Mouse (Mus musculus) kidney, adult 2 months (tissue): ENCODE results near the gene Unk. TPM values are rescaled to one million over a fixed set of nuclear protein-coding genes. Genes with fewer than 3 reads are reported as not detected.
A peak's percentile ranks its signal among the peaks of the same experiment; 100 is the strongest.

Source experiments
- DNase-seq: peaks from one replicate; pipeline ENCODE4 v3.0.0; 2021
- H3K27ac ChIP-seq: fragments of 200-500 bp; 2 replicates; pipeline ENCODE4 v1.5.1; 2012; ENCODE audit warnings: low read depth, low read length, control low read depth, inconsistent platforms; ENCODE audit not compliant: insufficient read depth
- H3K27me3 ChIP-seq: fragments of 200-500 bp; replicated peaks from 2 replicates; pipeline ENCODE4 v1.6.1; 2012; ENCODE audit warnings: mild to moderate bottlenecking, moderate library complexity, low read length, inconsistent platforms; ENCODE audit not compliant: control insufficient read depth, insufficient read depth
- H3K36me3 ChIP-seq: fragments of 200-500 bp; 2 replicates; pipeline ENCODE4 v1.6.1; 2012; ENCODE audit warnings: mild to moderate bottlenecking, moderate library complexity, low read length, inconsistent platforms; ENCODE audit not compliant: control insufficient read depth, insufficient read depth
- H3K4me1 ChIP-seq: fragments of 200-500 bp; 2 replicates; pipeline ENCODE4 v1.6.1; 2011; ENCODE audit warnings: low read length; ENCODE audit not compliant: control insufficient read depth, insufficient read depth
- H3K4me3 ChIP-seq: fragments of 200-500 bp; 2 replicates; pipeline ENCODE4 v1.5.1; 2011; ENCODE audit warnings: mild to moderate bottlenecking, low read depth, low read length, control low read depth; ENCODE audit not compliant: insufficient read depth
- CTCF ChIP-seq: fragments of 200-500 bp; conservative IDR thresholded peaks from 2 replicates; pipeline ENCODE4 v1.5.1; 2011; ENCODE audit warnings: low read depth, mild to moderate bottlenecking, control low read depth, low read length, moderate library complexity, mixed read lengths; ENCODE audit not compliant: insufficient read depth, insufficient read length
- POLR2A ChIP-seq: fragments of 200-500 bp; IDR thresholded peaks from one replicate; pipeline ENCODE4 v1.6.1; 2011; ENCODE audit warnings: low read depth, low read length, control low read depth
- WGBS: fragments of 180-500 bp; shearing (Covaris S2); methylation state at CpG from one replicate; pipeline ENCODE4 v1.1.7; 2018; 5-methylcytosine and 5-hydroxymethylcytosine counted together
- polyA plus RNA-seq: library from polyadenylated mRNA; depleted of rRNA; stranded (reverse); fragments of >200 nt; gene quantifications from 2 replicates; pipeline ENCODE4 v1.2.3, GENCODE M21; 2012; rRNA removed

The Unk gene
- 22.1 and 28.1 TPM in 2 replicates for polyA plus RNA-seq

- H3K27ac ChIP-seq = peak within 1 kb of the TSS; percentile 98
- peak within 1 kb of the TSS; percentile 65 for H3K4me3 ChIP-seq
- DNase-seq = peak; percentile 99
- H3K36me3 ChIP-seq = no peaks in the 10 kb centered on the region
- under 1% methylated on average over 66 of the region's 67 CpGs for WGBS
- TF ChIP-seq CTCF = no peak
- TF ChIP-seq POLR2A = peak; percentile 80
- no peaks in the 10 kb centered on the region for H3K27me3 ChIP-seq
- peaks cover 8% of the 10 kb centered on the region; the same call in 1 of the 2 replicates for H3K4me1 ChIP-seq
Measured at GRCm38 (mm10) chr11:116030088-116030897, at the start of gene Unk. Gene Unk (plus strand): TSS chr11:116030322.

GRCm38 (mm10) chr11:115982472-115982871 lies 47.6 kb upstream of the Unk start:
- Histone ChIP-seq H3K27ac (no peak overlapping the region), H3K4me3 (no peak overlapping the region), H3K4me1 (no peaks in the 10 kb centered on the region), H3K27me3 (no peaks in the 10 kb centered on the region), H3K36me3 (no peaks in the 10 kb centered on the region)
- TF ChIP-seq CTCF = no peak
- TF ChIP-seq POLR2A = no peak
- no peak for DNase-seq
- 87% methylated on average over 15 of the region's 15 CpGs for WGBS

GRCm38 (mm10) chr11:115983291-115983690 lies 46.8 kb upstream of the Unk start:
- H3K4me1 ChIP-seq = no peaks in the 10 kb centered on the region
- DNase-seq = no peak
- no peak overlapping the region for H3K4me3 ChIP-seq
- TF ChIP-seq POLR2A (no peak), CTCF (no peak)
- H3K27me3 ChIP-seq = no peaks in the 10 kb centered on the region
- H3K36me3 ChIP-seq = no peaks in the 10 kb centered on the region
- 86% methylated on average over 8 of the region's 8 CpGs for WGBS
- no peak overlapping the region for H3K27ac ChIP-seq

GRCm38 (mm10) chr11:115989686-115990085 lies 40.4 kb upstream of the Unk start:
- Histone ChIP-seq H3K36me3 (no peaks in the 10 kb centered on the region), H3K4me1 (no peaks in the 10 kb centered on the region), H3K27ac (no peak overlapping the region), H3K4me3 (no peak overlapping the region), H3K27me3 (no peaks in the 10 kb centered on the region)
- no peak for TF ChIP-seq CTCF
- no peak for TF ChIP-seq POLR2A
- DNase-seq = no peak
- WGBS = 52% methylated on average over 15 of the region's 15 CpGs

- H3K27me3 ChIP-seq = no peaks in the 10 kb centered on the region
- no peak overlapping the region for H3K4me3 ChIP-seq
- 60% methylated on average over 4 of the region's 4 CpGs for WGBS
- H3K27ac ChIP-seq = no peak overlapping the region
- no peaks in the 10 kb centered on the region for H3K4me1 ChIP-seq
- H3K36me3 ChIP-seq = no peaks in the 10 kb centered on the region
- no peak for DNase-seq
- TF ChIP-seq CTCF (no peak), POLR2A (no peak)
Measured at GRCm38 (mm10) chr11:115992098-115992497, 38.0 kb upstream of the Unk start.

GRCm38 (mm10) chr11:115995256-115995655 lies 34.9 kb upstream of the Unk start:
- H3K4me3 ChIP-seq = no peak overlapping the region
- no peaks in the 10 kb centered on the region for H3K27me3 ChIP-seq
- 85% methylated on average over 3 of the region's 3 CpGs for WGBS
- no peak for DNase-seq
- H3K4me1 ChIP-seq = no peaks in the 10 kb centered on the region
- no peaks in the 10 kb centered on the region for H3K36me3 ChIP-seq
- no peak overlapping the region for H3K27ac ChIP-seq
- no peak for TF ChIP-seq CTCF
- TF ChIP-seq POLR2A = no peak

- 83% methylated on average over 4 of the region's 4 CpGs for WGBS
- H3K27me3 ChIP-seq = no peaks in the 10 kb centered on the region
- DNase-seq = no peak
Measured at GRCm38 (mm10) chr11:115997047-115997446, 33.1 kb upstream of the Unk start.

More at GRCm38 (mm10) chr11:115997047-115997446, 33.1 kb upstream of the Unk start:
- no peak for TF ChIP-seq CTCF
- no peak for TF ChIP-seq POLR2A
- H3K36me3 ChIP-seq = no peaks in the 10 kb centered on the region
- no peaks in the 10 kb centered on the region for H3K4me1 ChIP-seq
- no peak overlapping the region for H3K27ac ChIP-seq
- no peak overlapping the region for H3K4me3 ChIP-seq
